Mouse (Mus musculus): Measurements from ENCODE around the gene Cxcr1.
"Not testable (repeated sequence)": the region's sequence is repeated elsewhere in the genome, so short reads cannot be mapped to it uniquely, and the experiment has no call there.

The Cxcr1 gene

GRCm38 (mm10) chr1:74196621-74197419 is 2.4 kb upstream of the Cxcr1 start:
- no peak for DNase-seq (ENCODE audit: low read depth, low spot score)

GRCm38 (mm10) chr1:74195961-74196360 is 1.5 kb upstream of the Cxcr1 start:
- DNase-seq (ENCODE audit: low read depth, low spot score) = no peak

- no peak for DNase-seq (ENCODE audit: low read depth, low spot score)
These were observed 1.7 kb downstream of the Cxcr1 start for GRCm38 (mm10) chr1:74192711-74193110.

- no peak for DNase-seq (ENCODE audit: low read depth, low spot score)
These were observed 4.0 kb downstream of the Cxcr1 start for GRCm38 (mm10) chr1:74190471-74190870.

- no peak for DNase-seq (ENCODE audit: low read depth, low spot score)
These were observed 11.4 kb downstream of the Cxcr1 start for GRCm38 (mm10) chr1:74183006-74183405.

- DNase-seq (ENCODE audit: low read depth, low spot score) = no peak
These were observed 13.0 kb downstream of the Cxcr1 start for GRCm38 (mm10) chr1:74181462-74181861.

- DNase-seq (ENCODE audit: low read depth, low spot score) = no peak
These were observed 14.6 kb downstream of the Cxcr1 start for GRCm38 (mm10) chr1:74179624-74180408.

- no peak for DNase-seq (ENCODE audit: low read depth, low spot score)
These were observed 15.8 kb downstream of the Cxcr1 start for GRCm38 (mm10) chr1:74178618-74179017.

- DNase-seq (ENCODE audit: low read depth, low spot score) = no peak
These were observed 18.7 kb downstream of the Cxcr1 start for GRCm38 (mm10) chr1:74175731-74176130.

GRCm38 (mm10) chr1:74172722-74173121 is 21.7 kb downstream of the Cxcr1 start:
- no peak for DNase-seq (ENCODE audit: low read depth, low spot score)

GRCm38 (mm10) chr1:74169721-74170120 is 24.7 kb downstream of the Cxcr1 start:
- no peak for DNase-seq (ENCODE audit: low read depth, low spot score)

GRCm38 (mm10) chr1:74167136-74167535 is 27.3 kb downstream of the Cxcr1 start:
- DNase-seq (ENCODE audit: low read depth, low spot score) = no peak

- DNase-seq (ENCODE audit: low read depth, low spot score) = no peak
These were observed 34.4 kb downstream of the Cxcr1 start for GRCm38 (mm10) chr1:74160036-74160435.

- not testable (repeated sequence) for DNase-seq (ENCODE audit: low read depth, low spot score)
These were observed 34.8 kb downstream of the Cxcr1 start for GRCm38 (mm10) chr1:74159613-74160012.

- DNase-seq (ENCODE audit: low read depth, low spot score) = no peak
These were observed 38.0 kb downstream of the Cxcr1 start for GRCm38 (mm10) chr1:74156381-74156910.

GRCm38 (mm10) chr1:74155435-74156012 is 38.9 kb downstream of the Cxcr1 start:
- no peak for DNase-seq (ENCODE audit: low read depth, low spot score)

GRCm38 (mm10) chr1:74153461-74154184 is 40.8 kb downstream of the Cxcr1 start, which contains the start of gene Cxcr2:
Gene Cxcr2, plus strand, starts transcription at chr1:74153989.
- DNase-seq (ENCODE audit: low read depth, low spot score) = no peak

- DNase-seq (ENCODE audit: low read depth, low spot score) = no peak
These were observed 43.3 kb downstream of the Cxcr1 start for GRCm38 (mm10) chr1:74151091-74151490.

GRCm38 (mm10) chr1:74150101-74150500 is 44.3 kb downstream of the Cxcr1 start:
- no peak for DNase-seq (ENCODE audit: low read depth, low spot score)

GRCm38 (mm10) chr1:74149106-74149885 is 45.1 kb downstream of the Cxcr1 start:
- DNase-seq (ENCODE audit: low read depth, low spot score) = no peak

Measured in c-Kit-negative CD71-positive TER-119-positive erythroid progenitor cells, embryonic 14.5 days (primary cell).